Mouse (Mus musculus): ENCODE results near the gene Hk2.
A peak's percentile ranks its signal among the peaks of the same experiment; 100 is the strongest.

Gene Hk2

DNA sequence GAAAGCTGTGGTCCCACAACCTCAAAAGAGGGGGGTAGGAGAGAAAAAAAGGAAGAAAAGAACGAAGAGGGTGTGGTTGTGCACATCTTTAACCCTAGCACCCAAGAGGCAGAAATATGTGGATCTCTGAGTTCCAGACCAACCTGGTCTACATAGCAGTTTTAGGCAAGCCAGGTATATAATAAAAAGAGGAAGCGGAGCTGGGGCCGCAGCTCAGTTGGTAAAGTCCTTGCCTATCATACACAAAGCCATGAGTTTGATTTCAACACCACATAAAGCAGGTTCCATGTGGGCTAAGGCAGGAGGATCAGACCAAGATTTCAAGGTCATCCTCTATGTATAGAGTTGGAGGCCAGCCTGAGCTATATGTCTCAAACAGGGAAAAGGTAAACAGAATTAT lies 4.0 kb downstream of the Hk2 start:
- no peak for DNase-seq (ENCODE audit: extremely low spot score)

DNA sequence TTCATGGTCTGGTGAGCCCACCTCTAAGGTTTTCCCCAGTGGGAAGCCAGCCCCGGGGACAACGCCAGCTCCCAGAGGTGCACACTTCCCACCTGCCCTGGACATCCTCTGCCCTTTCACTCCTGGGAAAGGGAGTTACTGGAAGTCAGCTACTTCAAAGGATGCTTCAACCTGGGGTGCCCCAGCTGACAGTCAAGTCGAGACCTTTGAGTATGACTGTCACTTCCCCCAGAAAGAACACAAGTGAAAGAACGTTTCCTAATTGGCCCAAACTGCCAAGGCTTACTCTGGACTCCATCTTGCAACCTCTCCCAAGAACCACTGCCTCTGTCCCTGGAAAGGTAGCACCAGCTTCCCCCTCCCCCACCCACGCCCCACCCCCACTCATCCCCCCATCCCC lies 4.5 kb downstream of the Hk2 start:
- DNase-seq (ENCODE audit: extremely low spot score) = no peak

DNA sequence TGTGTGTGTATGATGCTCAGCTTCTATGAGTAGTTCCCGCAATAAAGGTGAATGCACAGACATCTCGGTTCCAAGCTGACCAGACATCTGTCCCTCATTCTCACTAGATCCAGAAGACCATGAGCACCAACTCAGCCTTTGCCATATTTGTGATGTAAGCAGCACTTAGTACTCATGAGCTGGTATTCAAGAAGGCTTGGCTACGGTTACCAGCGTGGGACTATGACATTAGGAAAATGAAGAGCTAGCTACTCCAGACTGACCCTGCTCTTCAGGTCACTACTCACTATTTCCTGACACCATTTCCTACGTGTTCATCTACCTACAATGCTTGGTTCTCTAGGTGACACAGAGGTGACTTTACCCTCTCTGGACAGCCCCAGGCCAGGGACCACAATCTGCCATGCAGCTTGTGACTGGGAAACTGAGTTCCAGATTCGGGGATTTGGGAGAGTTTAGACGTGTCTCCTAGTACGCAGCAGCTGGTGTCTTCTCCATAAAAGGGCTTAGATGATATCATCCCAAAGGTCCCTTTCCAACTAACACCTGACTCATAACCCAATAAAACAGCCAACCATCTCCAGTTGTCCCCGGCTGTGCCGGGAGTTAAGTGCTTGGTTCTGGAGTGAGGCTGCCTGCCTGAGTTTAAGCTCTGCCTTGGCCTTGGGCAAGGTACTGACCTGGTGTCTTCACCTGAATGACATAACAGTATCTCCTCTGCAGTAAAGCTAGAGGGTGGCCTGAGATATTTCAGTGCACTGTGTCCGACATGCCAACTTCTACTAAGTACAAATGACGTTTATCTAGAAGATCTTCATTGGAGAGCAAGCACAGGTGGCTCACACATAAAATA lies 6.3 kb downstream of the Hk2 start:
- no peak for DNase-seq (ENCODE audit: extremely low spot score)

DNA sequence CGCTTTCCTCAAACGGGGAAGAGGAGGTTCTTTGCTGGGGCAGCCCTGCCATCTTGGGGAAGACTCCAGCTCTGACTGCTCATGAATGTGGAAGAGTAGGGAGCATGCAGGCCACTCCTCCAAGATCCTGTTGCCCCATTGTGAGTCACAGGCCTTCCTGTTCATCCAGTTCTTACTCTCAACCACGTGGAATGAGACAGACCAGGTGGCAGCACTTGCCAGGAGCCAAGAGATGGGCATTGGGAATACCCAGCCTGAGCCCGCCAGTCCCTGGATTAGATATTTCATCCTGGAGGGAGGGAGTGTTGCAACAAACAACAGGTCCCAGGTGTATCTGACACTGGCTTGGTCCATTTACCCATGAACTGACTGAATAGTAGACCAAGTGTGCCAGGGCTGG lies 7.6 kb downstream of the Hk2 start:
- DNase-seq (ENCODE audit: extremely low spot score) = no peak

DNA sequence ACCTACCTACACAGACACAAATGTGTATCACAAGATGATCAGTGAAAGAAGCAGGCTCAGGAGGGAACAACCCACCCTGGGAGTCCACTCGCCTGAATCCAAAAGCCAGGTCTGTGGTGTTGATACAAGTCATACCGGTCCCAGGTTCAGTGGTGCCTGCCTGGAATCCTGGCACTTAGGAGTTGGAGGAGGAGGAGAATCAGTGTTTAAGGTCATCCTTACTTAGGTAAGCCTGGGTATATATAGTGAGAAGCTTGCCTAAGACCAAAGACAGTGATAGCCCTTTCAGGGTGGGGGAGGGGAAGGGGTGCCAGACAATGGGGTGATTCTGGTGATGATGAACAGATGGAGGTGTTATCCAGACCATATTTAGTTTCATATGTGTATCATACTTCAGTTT lies 9.0 kb downstream of the Hk2 start:
- no peak for DNase-seq (ENCODE audit: extremely low spot score)

- peak; percentile 17 for DNase-seq (ENCODE audit: extremely low spot score)
Observed at GRCm38 (mm10) chr6:82763871-82764503, 10.3 kb downstream of the Hk2 start.

DNA sequence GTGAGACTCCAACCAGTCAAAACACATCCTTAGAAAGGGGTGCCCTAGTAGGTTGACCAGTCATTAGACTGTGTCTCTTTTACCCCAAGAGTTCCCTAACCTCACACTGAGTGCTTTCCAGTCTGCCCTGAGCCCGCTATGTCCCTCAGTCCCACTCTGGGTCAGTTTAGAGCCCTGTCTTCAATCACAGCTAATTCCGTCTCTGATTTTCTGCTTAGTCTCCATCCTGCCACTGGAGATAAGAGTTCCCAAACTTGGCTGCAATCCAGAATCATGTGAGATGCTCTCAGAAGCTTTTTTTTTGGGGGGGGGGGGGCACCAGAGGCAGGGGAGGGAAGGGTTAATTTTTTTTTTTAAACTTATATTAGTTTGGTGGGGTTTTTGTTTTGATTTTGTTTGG lies 11.5 kb downstream of the Hk2 start:
- no peak for DNase-seq (ENCODE audit: extremely low spot score)

- no peak for DNase-seq (ENCODE audit: extremely low spot score)
Observed at GRCm38 (mm10) chr6:82760749-82761357, 13.4 kb downstream of the Hk2 start.

DNA sequence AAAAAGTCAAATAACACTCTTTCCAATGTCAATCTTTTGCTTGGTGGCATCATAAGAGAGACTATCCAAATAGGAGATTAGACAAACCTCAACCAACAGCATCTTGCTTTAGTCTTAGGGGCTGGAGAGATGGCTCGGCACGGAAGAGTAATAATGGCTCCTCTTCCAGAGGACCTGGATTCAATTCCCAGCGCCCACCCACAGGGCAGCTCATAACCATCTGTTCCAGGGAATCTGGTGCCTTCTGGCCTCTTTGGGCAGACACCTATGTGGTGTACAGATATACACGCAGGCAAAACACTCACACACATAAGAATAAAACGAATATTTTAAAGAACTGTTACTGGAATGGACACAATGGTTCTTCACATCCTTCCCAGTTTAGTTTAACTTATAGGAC lies 15.0 kb downstream of the Hk2 start:
- DNase-seq (ENCODE audit: extremely low spot score) = no peak

GRCm38 (mm10) chr6:82756799-82757210 lies 17.4 kb downstream of the Hk2 start:
- DNase-seq (ENCODE audit: extremely low spot score) = no peak

DNA sequence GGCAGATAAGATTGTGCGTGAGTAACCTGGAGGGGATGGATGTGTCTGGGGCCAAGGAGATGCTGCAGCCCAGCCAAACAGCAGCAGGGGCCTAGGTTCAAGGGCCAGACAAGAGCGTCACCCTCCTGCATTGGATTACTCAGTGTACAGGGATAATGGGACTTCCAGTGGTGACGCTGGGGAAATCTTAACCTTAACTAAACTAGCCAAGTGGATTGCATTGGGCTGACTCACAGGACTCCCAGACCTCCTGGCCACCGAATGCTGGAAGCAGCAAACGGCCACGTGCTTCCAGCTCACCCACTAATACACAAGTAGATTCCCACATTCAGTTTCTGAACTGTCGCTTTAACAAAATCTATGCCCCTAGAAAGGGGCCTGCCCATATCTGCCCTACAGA lies 18.0 kb downstream of the Hk2 start:
- no peak for DNase-seq (ENCODE audit: extremely low spot score)

DNA sequence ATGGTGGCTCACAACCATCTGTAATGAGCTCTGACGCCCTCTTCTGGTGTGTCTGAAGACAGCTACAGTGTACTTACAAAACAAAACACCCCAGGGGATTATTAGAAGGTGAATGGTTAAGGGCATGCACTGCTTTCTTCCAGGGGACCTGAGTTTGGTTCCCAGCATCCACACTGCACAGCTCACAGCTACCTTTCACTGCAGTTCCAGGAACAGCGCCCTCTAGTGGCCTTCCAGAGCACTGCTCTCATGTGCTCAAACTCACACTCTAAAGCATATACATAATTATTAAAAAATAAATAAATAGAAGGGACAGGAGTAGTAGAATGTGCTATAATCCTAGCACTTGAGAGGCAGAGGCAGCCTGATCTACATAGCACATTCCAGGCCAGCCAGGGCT lies 18.9 kb downstream of the Hk2 start:
- DNase-seq (ENCODE audit: extremely low spot score) = no peak

DNA sequence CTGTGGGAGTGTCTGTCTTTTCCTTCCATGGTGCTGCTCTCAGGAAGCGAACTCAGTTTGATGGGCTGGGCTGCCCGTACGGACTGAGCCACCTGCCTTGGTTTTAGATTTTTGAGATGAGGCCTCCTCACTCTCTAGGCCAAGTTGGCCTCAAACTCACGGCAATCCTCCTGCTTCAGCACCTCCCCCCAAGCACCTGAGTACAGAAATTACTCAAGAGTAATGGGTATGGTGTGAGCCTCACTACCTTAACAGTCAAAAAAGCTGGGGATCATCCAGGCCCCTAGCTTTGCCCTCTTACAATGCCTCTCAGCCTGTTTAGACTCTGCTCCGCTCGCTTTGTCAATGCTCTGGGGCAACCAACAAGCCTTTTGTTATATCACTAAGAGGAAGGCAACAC lies 19.5 kb downstream of the Hk2 start:
- no peak for DNase-seq (ENCODE audit: extremely low spot score)

DNA sequence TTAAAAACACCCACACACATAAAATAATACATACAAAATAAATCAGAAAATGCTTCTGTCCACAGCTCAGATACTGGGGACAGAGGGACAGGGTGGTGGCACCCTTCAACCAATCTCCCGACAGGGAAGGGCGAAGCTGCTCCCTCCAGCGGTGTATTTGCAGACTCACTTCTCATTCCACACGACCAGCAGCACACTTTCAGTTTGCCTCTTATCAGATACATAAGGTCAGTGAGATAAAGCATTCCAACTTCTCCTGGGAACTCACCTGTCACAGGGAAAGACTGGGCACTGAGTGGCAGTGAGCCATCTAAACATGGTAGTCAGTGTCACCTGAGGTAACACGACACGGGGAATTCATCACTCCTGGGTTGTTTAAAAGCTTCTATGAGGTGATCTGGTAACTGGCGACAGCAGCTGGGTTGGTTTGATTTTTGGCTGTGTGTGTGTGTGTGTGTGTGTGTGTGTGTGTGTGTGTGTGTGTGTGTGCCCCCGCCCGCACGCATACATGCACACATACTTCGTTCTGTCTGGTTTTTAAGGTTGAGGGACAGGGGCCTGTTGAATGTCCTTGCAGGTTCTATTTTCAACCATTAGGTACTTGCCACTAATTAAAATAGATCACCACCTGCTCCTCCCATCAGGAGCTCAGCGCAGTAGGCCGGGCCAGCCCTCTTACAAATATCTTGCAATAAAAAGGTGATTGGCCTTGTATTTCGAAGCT lies 20.5 kb downstream of the Hk2 start:
- no peak for DNase-seq (ENCODE audit: extremely low spot score)

DNA sequence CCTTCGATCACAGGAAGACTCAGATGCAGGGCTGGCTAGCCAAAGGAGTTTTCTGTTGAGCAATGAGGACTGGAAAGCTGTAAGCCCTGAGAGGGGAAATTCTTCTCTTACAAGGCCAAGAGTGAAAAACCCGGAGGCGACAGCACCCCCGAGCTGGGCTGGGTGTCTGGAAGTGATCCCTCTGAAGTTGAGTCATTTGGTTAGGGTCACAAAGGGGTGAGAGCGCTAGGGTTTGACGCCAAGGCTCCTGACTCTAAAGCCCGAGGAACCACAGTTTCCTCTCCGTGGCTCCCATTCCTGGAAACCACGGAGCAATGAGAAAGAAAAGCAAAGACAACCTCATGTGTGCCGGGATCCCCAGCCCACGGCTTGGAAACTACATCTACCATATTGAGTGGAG lies 21.2 kb downstream of the Hk2 start:
- no peak for DNase-seq (ENCODE audit: extremely low spot score)

DNA sequence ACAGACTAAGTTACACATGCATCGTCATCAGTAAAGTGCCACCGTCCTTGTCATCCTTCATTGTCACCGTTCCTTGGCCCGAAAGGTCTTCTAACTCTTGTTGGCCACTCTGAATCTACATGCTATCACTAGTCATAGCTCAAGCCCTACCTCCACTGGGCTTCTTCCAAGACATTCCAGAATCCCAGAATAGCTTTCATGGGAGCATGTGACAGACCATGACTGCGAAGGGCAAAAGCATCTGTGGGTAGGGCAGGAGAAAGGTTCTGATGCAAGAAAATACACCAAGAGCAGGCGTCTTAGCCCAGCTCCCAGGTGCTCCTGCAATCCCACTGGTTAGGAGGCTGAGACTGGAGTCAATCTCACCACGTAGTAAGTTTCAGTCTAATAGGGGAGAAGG lies 22.5 kb downstream of the Hk2 start:
- no peak for DNase-seq (ENCODE audit: extremely low spot score)

GRCm38 (mm10) chr6:82751031-82751430 lies 23.2 kb downstream of the Hk2 start:
- no peak for DNase-seq (ENCODE audit: extremely low spot score)

- DNase-seq (ENCODE audit: extremely low spot score) = no peak
Observed at GRCm38 (mm10) chr6:82750063-82750462, 24.2 kb downstream of the Hk2 start.

- no peak for DNase-seq (ENCODE audit: extremely low spot score)
Observed at GRCm38 (mm10) chr6:82748106-82748672, 26.1 kb downstream of the Hk2 start.

DNA sequence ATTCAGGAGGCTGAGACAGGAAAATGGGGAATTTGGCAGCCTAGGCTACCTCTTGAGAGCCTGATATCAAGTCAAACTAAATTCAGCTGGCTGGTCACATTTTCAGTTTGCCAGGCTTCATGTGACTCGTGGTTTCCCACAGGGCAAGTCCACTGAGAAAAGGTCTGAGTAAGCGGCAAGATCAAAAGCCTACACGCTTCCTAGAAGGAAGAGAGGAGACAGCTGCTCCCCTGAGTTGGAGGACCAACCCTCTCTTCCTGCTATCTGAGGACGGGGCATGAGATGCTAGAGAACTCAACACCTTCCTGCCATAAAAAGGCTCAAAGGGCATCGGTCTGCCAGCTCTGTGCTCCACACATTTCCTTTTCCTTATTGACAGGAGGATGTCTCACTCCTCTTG lies 27.2 kb downstream of the Hk2 start:
- DNase-seq (ENCODE audit: extremely low spot score) = no peak

DNA sequence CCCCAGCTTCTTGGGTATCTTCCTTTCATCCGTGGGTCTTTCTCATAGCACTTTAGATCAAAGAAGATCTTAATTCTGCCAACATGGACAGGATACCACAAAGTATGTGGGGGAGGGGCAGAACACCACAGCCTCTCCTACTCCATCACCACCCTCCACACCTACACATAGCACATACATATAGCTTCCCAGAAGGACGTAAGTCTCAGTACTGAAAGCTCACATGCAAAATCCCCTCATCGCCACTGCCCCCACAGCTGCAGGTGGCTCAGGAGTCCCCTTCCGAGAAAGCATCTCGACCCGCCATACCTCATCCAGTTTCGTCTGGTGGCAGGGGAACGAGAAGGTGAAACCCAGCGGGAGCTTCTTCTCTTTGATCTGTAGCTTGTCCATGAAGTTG lies 29.7 kb downstream of the Hk2 start:
- DNase-seq (ENCODE audit: extremely low spot score) = no peak

- DNase-seq (ENCODE audit: extremely low spot score) = no peak
Observed at GRCm38 (mm10) chr6:82741518-82741880, 32.8 kb downstream of the Hk2 start.

Measured in embryo, embryonic 9.5 days (tissue).